Mouse (Mus musculus) liver, embryonic 14.5 days (tissue): ENCODE measurements around the gene Elk3. TPM values are rescaled to one million over a fixed set of nuclear protein-coding genes. Genes with fewer than 3 reads are reported as not detected.

Experiments
- ATAC-seq: fragments of 200-750 bp; cut with Nextera tagmentation; 2 replicates; pipeline ENCODE4 v1.8.0; 2017; ENCODE audit warnings: moderate number of reproducible peaks, mild to moderate bottlenecking, moderate library complexity; ENCODE audit not compliant: insufficient read depth
- DNase-seq, 3 experiments: peaks; one replicate each; pipeline ENCODE4 v3.0.0-alpha.2; 2012 to 2013; ENCODE audit warnings: low read depth in 3 of 3, low spot score in 3 of 3
- H3K27ac ChIP-seq: fragments of 300-500 bp; sonication (generic); 2 replicates; pipeline ENCODE4 v1.5.1; 2014; ENCODE audit warnings: moderate library complexity, mild to moderate bottlenecking, control low read depth, inconsistent platforms
- H3K27me3 ChIP-seq: fragments of 300-500 bp; sonication (generic); 2 replicates; pipeline ENCODE4 v1.6.1; 2014; ENCODE audit warnings: mild to moderate bottlenecking, low read length, moderate library complexity; ENCODE audit not compliant: control insufficient read depth, insufficient read depth
- H3K36me3 ChIP-seq: fragments of 300-500 bp; sonication (generic); replicated peaks from 2 replicates; pipeline ENCODE4 v1.6.1; 2014; ENCODE audit warnings: low read depth; ENCODE audit not compliant: control insufficient read depth, insufficient read depth
- H3K4me1 ChIP-seq, 2 experiments: fragments of 200-500 bp in 1 of 2; fragments of 300-500 bp in 1 of 2; sonication (generic) in 1 of 2; replicated peaks; 2 replicates each; pipeline ENCODE4 v1.6.1; 2012 to 2014; ENCODE audit warnings: antibody characterized with exemption in 1 of 2, inconsistent platforms in 1 of 2, low read length in 1 of 2; ENCODE audit not compliant: control insufficient read depth in 2 of 2, insufficient read depth in 2 of 2
- H3K4me2 ChIP-seq: fragments of 300-500 bp; sonication (generic); 2 replicates; pipeline ENCODE4 v1.6.1; 2014; ENCODE audit warnings: low read depth, mild to moderate bottlenecking, control low read depth, moderate library complexity
- H3K4me3 ChIP-seq, 2 experiments: fragments of 200-500 bp in 1 of 2; fragments of 300-500 bp in 1 of 2; sonication (generic) in 1 of 2; 2 replicates each; pipeline ENCODE4 v1.5.1; 2012 to 2014; ENCODE audit warnings: low read depth in 2 of 2, low read length in 2 of 2, mild to moderate bottlenecking in 2 of 2, control low read depth in 1 of 2, inconsistent platforms in 1 of 2, moderate library complexity in 1 of 2; ENCODE audit not compliant: insufficient read depth in 1 of 2
- H3K9ac ChIP-seq: fragments of 300-500 bp; sonication (generic); replicated peaks from 2 replicates; pipeline ENCODE4 v1.6.1; 2014; ENCODE audit warnings: mild to moderate bottlenecking, control low read depth, moderate library complexity
- H3K9me3 ChIP-seq: fragments of 300-500 bp; sonication (generic); 2 replicates; pipeline ENCODE4 v1.6.1; 2016; ENCODE audit warnings: low read length, mixed read lengths; ENCODE audit not compliant: control insufficient read depth
- CTCF ChIP-seq: IDR thresholded peaks from 2 replicates; pipeline ENCODE4 v1.5.1; 2016; ENCODE audit warnings: antibody characterized with exemption, low read depth, control low read depth
- EP300 ChIP-seq: IDR thresholded peaks from 2 replicates; pipeline ENCODE4 v1.6.1; 2016; ENCODE audit warnings: antibody characterized with exemption, low read depth
- WGBS: fragments of 180-500 bp; shearing (Covaris S2); extraction: QIAGEN DNeasy Blood & Tissue Kit; methylation state at CpG from one replicate; pipeline ENCODE4 v1.1.7; 2014; ENCODE audit not compliant: insufficient replicate concordance; 5-methylcytosine and 5-hydroxymethylcytosine counted together
- polyA plus RNA-seq, 2 experiments: library from polyadenylated mRNA; depleted of rRNA in 1 of 2; stranded (reverse) in 1 of 2; unstranded in 1 of 2; fragments of >200 nt; fragmentation: Nextera tagmentation in 1 of 2; extraction: Ambion mirVana in 1 of 2; gene quantifications; 2 replicates each; pipeline versions ENCODE4 v1.2.1 to v1.2.3; 2012 to 2014

Gene Elk3
- polyA plus RNA-seq, 2 experiments, result 4.0 to 4.6 TPM

DNA sequence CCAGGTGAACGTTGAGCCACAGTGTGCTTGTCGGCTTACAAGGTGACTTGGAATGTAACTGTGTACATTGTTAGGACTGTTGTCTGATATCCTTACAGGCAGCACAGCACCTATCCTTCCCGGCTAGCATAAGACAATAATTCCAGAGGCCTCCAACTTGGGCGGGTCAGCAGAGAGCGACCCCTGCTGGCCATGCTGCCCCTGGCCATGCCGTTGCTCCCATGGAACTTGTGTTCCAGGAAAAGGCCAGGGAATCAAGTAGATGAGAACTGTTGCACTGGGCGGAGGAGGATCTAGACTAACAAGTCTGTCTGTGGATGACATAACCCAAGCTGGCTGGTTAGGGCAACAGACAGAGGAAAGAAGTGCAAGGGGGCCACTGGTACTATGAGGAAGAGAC is 19.6 kb downstream of the Elk3 start:
- no peaks in the 10 kb centered on the region for H3K36me3 ChIP-seq
- DNase-seq (no peak), ATAC-seq (no peak)
- no peak overlapping the region for H3K9ac ChIP-seq
- TF ChIP-seq EP300 (no peak), CTCF (peak; percentile 84)
- H3K27me3 ChIP-seq, result no peaks in the 10 kb centered on the region
- no peaks in the 10 kb centered on the region for H3K9me3 ChIP-seq
- H3K27ac ChIP-seq, result no peak overlapping the region
- no peak overlapping the region for H3K4me2 ChIP-seq
- 54% methylated on average over 7 of the region's 7 CpGs for WGBS
- no peak overlapping the region for H3K4me3 ChIP-seq
- H3K4me1 ChIP-seq, result peaks cover 0 to 3% of the 10 kb centered on the region in 2 experiments; a peak in 1 of 4 replicates

DNA sequence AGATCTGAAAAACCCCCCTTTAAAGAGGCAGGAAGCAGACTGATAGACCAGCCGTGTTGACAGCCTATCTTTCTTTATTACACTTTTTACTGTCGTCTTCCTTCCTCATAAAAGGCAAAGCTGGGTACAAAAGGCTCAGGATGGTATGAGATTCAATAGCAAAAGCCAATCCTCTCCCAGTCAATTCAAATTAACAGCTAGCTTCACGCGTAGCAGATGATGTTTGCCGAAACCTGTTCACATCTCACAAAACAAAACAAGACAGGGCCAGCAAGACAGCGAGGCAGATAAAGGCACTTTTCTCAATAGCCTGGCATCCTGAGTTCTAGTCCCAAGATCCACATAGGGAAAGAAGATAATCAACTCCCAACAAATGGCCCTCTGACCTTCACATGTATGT is 21.5 kb downstream of the Elk3 start:
- H3K9ac ChIP-seq, result no peak overlapping the region
- no peak overlapping the region for H3K27ac ChIP-seq
- H3K4me2 ChIP-seq, result no peak overlapping the region
- no peaks in the 10 kb centered on the region for H3K27me3 ChIP-seq
- ATAC-seq (no peak), DNase-seq (no peak)
- TF ChIP-seq CTCF, result no peak
- TF ChIP-seq EP300, result no peak
- H3K36me3 ChIP-seq, result no peaks in the 10 kb centered on the region
- H3K4me3 ChIP-seq, result no peak overlapping the region
- H3K4me1 ChIP-seq, result peaks cover 0 to 3% of the 10 kb centered on the region in 2 experiments; a peak in 1 of 4 replicates
- H3K9me3 ChIP-seq, result no peaks in the 10 kb centered on the region
- 60% methylated on average over 6 of the region's 6 CpGs for WGBS

DNA sequence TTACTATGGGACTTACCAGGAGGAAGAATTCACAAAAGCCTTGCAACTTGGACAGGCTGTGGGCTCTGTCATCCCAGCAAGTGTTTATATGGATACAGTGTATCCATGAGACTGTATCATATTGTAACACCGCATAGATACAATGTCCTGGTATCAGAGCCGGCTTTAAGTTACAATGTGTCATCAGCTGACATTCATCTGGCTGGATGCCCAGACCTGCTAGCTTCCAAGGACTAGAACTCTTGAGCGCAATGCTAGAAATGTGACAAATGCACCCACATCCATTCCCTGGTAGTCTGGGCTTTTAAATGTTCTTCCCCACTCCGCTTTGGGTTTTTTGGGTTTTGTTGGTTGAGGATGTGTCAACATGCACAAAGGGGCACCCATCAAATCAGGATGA is 22.6 kb downstream of the Elk3 start:
- no peaks in the 10 kb centered on the region for H3K36me3 ChIP-seq
- no peak for ATAC-seq
- no peak overlapping the region for H3K27ac ChIP-seq
- WGBS, result 70% methylated on average over 4 of the region's 4 CpGs
- no peak overlapping the region for H3K4me2 ChIP-seq
- H3K4me3 ChIP-seq, result no peak overlapping the region
- H3K9ac ChIP-seq, result no peak overlapping the region
- TF ChIP-seq EP300 (no peak), CTCF (no peak)
- DNase-seq, result no peak
- H3K27me3 ChIP-seq, result no peaks in the 10 kb centered on the region
- H3K9me3 ChIP-seq, result no peaks in the 10 kb centered on the region
- H3K4me1 ChIP-seq, result no peaks in the 10 kb centered on the region

DNA sequence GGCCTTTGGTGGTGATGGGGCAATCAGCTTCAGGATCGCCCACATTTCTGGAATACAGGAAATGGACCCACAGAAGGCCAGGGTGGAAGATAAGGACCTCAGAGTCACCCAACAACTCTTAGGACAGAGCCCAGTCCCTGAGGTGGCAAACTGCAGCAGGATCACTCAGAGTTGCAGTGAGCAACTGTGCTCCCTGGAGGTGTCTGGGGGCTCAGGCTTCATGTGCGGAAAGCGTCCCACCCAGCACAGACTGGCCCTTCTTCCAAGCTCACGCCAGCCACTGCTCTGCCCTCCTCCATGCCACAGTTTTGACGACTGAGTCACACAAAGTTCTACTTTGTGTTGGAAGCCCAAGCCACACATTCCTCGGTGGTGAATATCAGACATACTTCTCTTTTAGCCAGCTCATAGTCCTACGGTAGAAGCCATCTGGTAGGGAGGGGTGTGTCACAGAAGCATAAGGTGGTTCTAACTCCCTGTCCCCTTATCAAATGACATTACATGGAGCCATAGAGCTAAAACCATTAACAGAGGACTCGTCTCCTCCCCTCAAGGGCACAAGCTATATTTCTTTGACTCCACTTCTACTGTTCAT is 23.3 kb downstream of the Elk3 start:
- ATAC-seq (no peak), DNase-seq (no peak)
- Histone ChIP-seq H3K4me2 (no peak overlapping the region), H3K9me3 (no peaks in the 10 kb centered on the region), H3K27ac (no peak overlapping the region), H3K4me1 (no peaks in the 10 kb centered on the region), H3K27me3 (no peaks in the 10 kb centered on the region), H3K9ac (no peak overlapping the region), H3K4me3 (no peak overlapping the region), H3K36me3 (no peaks in the 10 kb centered on the region)
- WGBS, result 54% methylated on average over 8 of the region's 8 CpGs
- TF ChIP-seq EP300 (no peak), CTCF (no peak)

DNA sequence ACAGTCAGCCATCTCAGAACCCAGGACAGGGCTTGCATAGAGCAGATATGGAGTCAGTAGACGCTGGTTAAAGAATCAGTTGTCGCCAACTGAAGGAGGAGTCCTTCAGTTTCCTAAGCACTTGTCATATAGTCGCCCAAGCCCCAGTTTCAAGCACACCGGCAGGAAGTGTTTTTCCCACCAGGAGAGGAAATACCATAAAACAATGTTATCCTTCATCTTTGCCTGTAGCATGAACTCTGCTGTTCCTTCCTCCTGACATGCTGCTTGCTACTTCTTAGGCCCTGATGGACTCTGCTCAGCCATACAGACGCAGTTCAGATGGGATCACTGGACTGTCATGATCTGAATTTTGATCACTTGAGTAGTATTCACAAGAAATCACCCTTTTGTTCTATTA is 25.4 kb downstream of the Elk3 start:
- H3K27me3 ChIP-seq, result no peaks in the 10 kb centered on the region
- no peaks in the 10 kb centered on the region for H3K9me3 ChIP-seq
- DNase-seq, result no peak
- H3K4me2 ChIP-seq, result no peak overlapping the region
- H3K4me3 ChIP-seq, result no peak overlapping the region
- ATAC-seq, result no peak
- no peak overlapping the region for H3K9ac ChIP-seq
- H3K36me3 ChIP-seq, result no peaks in the 10 kb centered on the region
- TF ChIP-seq EP300 (no peak), CTCF (no peak)
- H3K27ac ChIP-seq, result no peak overlapping the region
- no peaks in the 10 kb centered on the region for H3K4me1 ChIP-seq
- 30% methylated on average over 5 of the region's 5 CpGs for WGBS
